10 mouse cellular contexts compared by ENCODE assay signal in the genomic region with DNA sequence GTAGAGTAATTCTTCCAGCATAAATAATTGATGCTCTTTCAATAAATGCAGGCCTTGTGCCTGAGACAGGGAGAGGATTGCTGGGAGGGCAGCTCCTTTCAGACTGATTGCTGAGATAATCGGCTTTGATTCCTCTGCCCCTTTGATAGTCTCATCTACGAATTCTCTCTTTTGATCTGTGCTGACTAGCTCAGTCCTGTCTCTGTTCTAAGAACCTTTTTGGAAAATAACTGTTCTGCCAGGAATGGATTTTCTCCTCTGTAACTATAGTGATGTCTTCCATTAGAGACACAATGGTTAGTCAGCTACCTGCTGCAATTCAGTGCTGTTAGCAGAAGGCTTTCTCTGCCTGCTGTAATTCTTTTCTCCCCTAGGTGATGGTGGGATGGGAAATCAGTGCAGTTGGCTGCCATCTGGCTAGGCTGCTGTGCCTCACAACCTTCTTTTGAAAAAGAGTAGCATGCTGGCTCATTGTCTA.
DNase-seq lines count a peak whose midpoint lies in the region; ATAC-seq and TF ChIP-seq lines count a peak whose summit lies in the region.
"Had no signal": no experiment of that assay in that cellular context is flagged by ENCODE, and none has a peak within 500 bp of the region (broad histone marks: within the 10 kb centered on the region; RNA-seq: fewer than 3 reads in every experiment).

No protein-coding gene starts in this region.

- no peaks in the 10 kb centered on the region for H3K36me3 ChIP-seq in heart, embryonic 13.5 days
- H3K36me3 ChIP-seq in heart, adult 2 months (ENCODE audit: control insufficient read depth, insufficient read depth, low read length), result no peaks in the 10 kb centered on the region
- peaks cover 2% of the 10 kb centered on the region; the same call in 1 of the 2 replicates for H3K36me3 ChIP-seq in forebrain, embryonic 16.5 days (ENCODE audit: control insufficient read depth, insufficient read depth)
- H3K36me3 ChIP-seq in midbrain, embryonic 14.5 days (ENCODE audit: control insufficient read depth, insufficient read depth, low read length), result peaks cover 14% of the 10 kb centered on the region; the same call in 1 of the 2 replicates
- H3K36me3 ChIP-seq in thymus, adult 2 months (ENCODE audit: control insufficient read depth, insufficient read depth, low read length), result no peaks in the 10 kb centered on the region
- H3K36me3 ChIP-seq in intestine, embryonic 16.5 days (ENCODE audit: control insufficient read depth, insufficient read depth, low read length), result no peaks in the 10 kb centered on the region

- no peak for TF ChIP-seq POLR2A in heart, adult 2 months (IDR thresholded peaks at IDR 0.05; ENCODE audit: insufficient read depth, low read depth, low read length)
- no peak for TF ChIP-seq POLR2A in brain, embryonic 14.5 days (IDR thresholded peaks at IDR 0.05; ENCODE audit: borderline replicate concordance, extremely low read depth, insufficient read depth, insufficient read length, poor library complexity, severe bottlenecking)
- TF ChIP-seq POLR2A in thymus, adult 2 months (IDR thresholded peaks at IDR 0.05; ENCODE audit: control insufficient read depth, extremely low read depth, insufficient read depth, low read length, poor library complexity), result no peak

- H3K4me1 ChIP-seq in heart, embryonic 13.5 days, result peaks cover 28% of the 10 kb centered on the region
- H3K4me1 ChIP-seq in heart, adult 2 months (ENCODE audit: control insufficient read depth, insufficient read depth, low read length), result no peaks in the 10 kb centered on the region; the same call in 1 of the 2 replicates
- peaks cover 3% of the 10 kb centered on the region for H3K4me1 ChIP-seq in forebrain, embryonic 16.5 days (replicated peaks; ENCODE audit: control insufficient read depth, insufficient read depth, low read length)
- no peaks in the 10 kb centered on the region for H3K4me1 ChIP-seq in midbrain, embryonic 14.5 days (ENCODE audit: control insufficient read depth, insufficient read depth, low read length)
- no peaks in the 10 kb centered on the region for H3K4me1 ChIP-seq in thymus, adult 2 months (replicated peaks; ENCODE audit: control insufficient read depth, insufficient read depth, low read length)
- H3K4me1 ChIP-seq in intestine, embryonic 16.5 days (ENCODE audit: control insufficient read depth, insufficient read depth, low read length), result no peaks in the 10 kb centered on the region

- TF ChIP-seq EP300 in heart, adult 2 months (IDR thresholded peaks at IDR 0.05; ENCODE audit: insufficient read depth, low read depth, low read length), result no peak

- no peaks in the 10 kb centered on the region for H3K27me3 ChIP-seq in heart, embryonic 13.5 days (replicated peaks)
- no peaks in the 10 kb centered on the region for H3K27me3 ChIP-seq in heart, adult 2 months (ENCODE audit: control insufficient read depth, insufficient read depth, low read length)
- no peaks in the 10 kb centered on the region for H3K27me3 ChIP-seq in forebrain, embryonic 16.5 days (replicated peaks; ENCODE audit: control insufficient read depth, insufficient read depth, low read length)
- no peaks in the 10 kb centered on the region for H3K27me3 ChIP-seq in midbrain, embryonic 14.5 days (ENCODE audit: control insufficient read depth, insufficient read depth, low read length)
- H3K27me3 ChIP-seq in thymus, adult 2 months (ENCODE audit: control insufficient read depth, insufficient read depth, low read length), result no peaks in the 10 kb centered on the region
- H3K27me3 ChIP-seq in intestine, embryonic 16.5 days (replicated peaks; ENCODE audit: control insufficient read depth, insufficient read depth, low read length), result no peaks in the 10 kb centered on the region

- H3K9ac ChIP-seq in heart, embryonic 13.5 days, result no peak overlapping the region
- no peak overlapping the region for H3K9ac ChIP-seq in heart, adult 2 months (ENCODE audit: low read depth, low read length)
- no peak overlapping the region for H3K9ac ChIP-seq in forebrain, embryonic 16.5 days (replicated peaks; ENCODE audit: low read depth, low read length)
- no peak overlapping the region for H3K9ac ChIP-seq in midbrain, embryonic 14.5 days (replicated peaks; ENCODE audit: low read length)
- H3K9ac ChIP-seq in intestine, embryonic 16.5 days (ENCODE audit: low read depth, low read length), result no peak overlapping the region

- H3K27ac ChIP-seq in heart, embryonic 13.5 days (replicated peaks), result no peak overlapping the region
- H3K27ac ChIP-seq in heart, adult 2 months, result no peak overlapping the region
- peak overlapping the region; percentile 13 for H3K27ac ChIP-seq in forebrain, embryonic 16.5 days (ENCODE audit: low read length)
- peak overlapping the region; percentile 84 for H3K27ac ChIP-seq in midbrain, embryonic 14.5 days (replicated peaks; ENCODE audit: low read depth, low read length)
- no peak overlapping the region for H3K27ac ChIP-seq in thymus, adult 2 months (ENCODE audit: control insufficient read depth, insufficient read depth, low read length)
- H3K27ac ChIP-seq in intestine, embryonic 16.5 days (ENCODE audit: low read length), result no peak overlapping the region

- 59% methylated on average over 2 of the region's 2 CpGs for WGBS in heart, embryonic 13.5 days
- WGBS in heart, adult 2 months, result 78% methylated on average over 2 of the region's 2 CpGs
- WGBS in forebrain, embryonic 16.5 days, result 4% methylated on average over 2 of the region's 2 CpGs
- WGBS in midbrain, embryonic 14.5 days, result 4% methylated on average over 2 of the region's 2 CpGs
- WGBS in thymus, adult 2 months, result 75% methylated on average over 2 of the region's 2 CpGs
- WGBS in intestine, embryonic 16.5 days, result 60% methylated on average over 2 of the region's 2 CpGs

- no peaks in the 10 kb centered on the region for H3K79me2 ChIP-seq in heart, adult 2 months (replicated peaks; ENCODE audit: control insufficient read depth, insufficient read depth, low read length)

- no peaks in the 10 kb centered on the region for H3K9me3 ChIP-seq in heart, embryonic 13.5 days
- H3K9me3 ChIP-seq in forebrain, embryonic 16.5 days (ENCODE audit: control insufficient read depth, low read length), result no peaks in the 10 kb centered on the region
- no peaks in the 10 kb centered on the region for H3K9me3 ChIP-seq in midbrain, embryonic 14.5 days (ENCODE audit: control insufficient read depth, low read length)
- no peaks in the 10 kb centered on the region for H3K9me3 ChIP-seq in intestine, embryonic 16.5 days (ENCODE audit: control insufficient read depth, low read length)

- no peak for TF ChIP-seq CTCF in heart, adult 2 months (IDR thresholded peaks at IDR 0.05)
- peak; percentile 38; the same call in 1 of the 2 replicates for TF ChIP-seq CTCF in brain, embryonic 14.5 days (IDR thresholded peaks at IDR 0.05; ENCODE audit: borderline replicate concordance, extremely low read depth, insufficient read depth, insufficient read length)
- TF ChIP-seq CTCF in thymus, adult 2 months (IDR thresholded peaks at IDR 0.05; ENCODE audit: borderline replicate concordance, control insufficient read depth, extremely low read depth, insufficient read depth, low read length, poor library complexity), result no peak

- H3K4me3 ChIP-seq in heart, embryonic 13.5 days, result no peak overlapping the region
- H3K4me3 ChIP-seq in heart, adult 2 months, result no peak overlapping the region
- H3K4me3 ChIP-seq in forebrain, embryonic 16.5 days (replicated peaks; ENCODE audit: low read length), result no peak overlapping the region
- H3K4me3 ChIP-seq in midbrain, embryonic 14.5 days (replicated peaks; ENCODE audit: low read depth, low read length), result no peak overlapping the region
- no peak overlapping the region for H3K4me3 ChIP-seq in thymus, adult 2 months (ENCODE audit: control insufficient read depth, insufficient read depth, low read length)
- no peak overlapping the region for H3K4me3 ChIP-seq in intestine, embryonic 16.5 days (ENCODE audit: low read length)

- DNase-seq in heart, adult 2 months, result no peak
- peak; percentile 91 for DNase-seq in brain, embryonic 14.5 days (ENCODE audit: low read depth)
- DNase-seq in midbrain, embryonic 14.5 days, result peak; percentile 77
- DNase-seq in thymus, adult 2 months, result no peak
- no peak for DNase-seq in frontal cortex, postnatal 14 days (ENCODE audit: low spot score in 2 of 2)
- DNase-seq: cerebellum, adult 9-10 months; lung, adult 18-20 months had no signal

- no peak for ATAC-seq in heart, embryonic 13.5 days (ENCODE audit: extremely low read depth, insufficient number of reproducible peaks, low FRiP score, low TSS enrichment)
- peak; percentile 72 for ATAC-seq in forebrain, embryonic 16.5 days
- ATAC-seq in midbrain, embryonic 14.5 days (ENCODE audit: low FRiP score, low TSS enrichment), result peak; percentile 78
- no peak for ATAC-seq in intestine, embryonic 16.5 days

- H3K4me2 ChIP-seq in heart, embryonic 13.5 days, result peak overlapping the region; percentile 27
- no peak overlapping the region for H3K4me2 ChIP-seq in forebrain, embryonic 16.5 days (ENCODE audit: low read length)
- H3K4me2 ChIP-seq in midbrain, embryonic 14.5 days (ENCODE audit: low read length), result peak overlapping the region; percentile 8; the same call in 1 of the 2 replicates
- no peak overlapping the region for H3K4me2 ChIP-seq in intestine, embryonic 16.5 days (ENCODE audit: low read depth, low read length)

- intact Hi-C loops in heart, adult 2 months (cut with DNase I), result no loop called here

Comparison
In these comparisons a context has a peak if more than half of its experiments do, and no peak if none do; other contexts are left out.
1. ATAC-seq: peak in forebrain, embryonic 16.5 days (single experiment) and midbrain, embryonic 14.5 days (single experiment); none in heart, embryonic 13.5 days (single experiment) and intestine, embryonic 16.5 days (single experiment).
2. H3K27ac ChIP-seq: peak in forebrain, embryonic 16.5 days (single experiment) and midbrain, embryonic 14.5 days (single experiment); none in heart, embryonic 13.5 days (single experiment), heart, adult 2 months (single experiment), thymus, adult 2 months (single experiment) and intestine, embryonic 16.5 days (single experiment).
3. H3K4me2 ChIP-seq: peak in heart, embryonic 13.5 days (single experiment) and midbrain, embryonic 14.5 days (single experiment); none in forebrain, embryonic 16.5 days (single experiment) and intestine, embryonic 16.5 days (single experiment).
4. DNase-seq: peak in brain, embryonic 14.5 days (single experiment) and midbrain, embryonic 14.5 days (single experiment); none in heart, adult 2 months (0 of 2), thymus, adult 2 months (single experiment) and frontal cortex, postnatal 14 days (0 of 2).